Mouse (Mus musculus) cerebellum, adult 11-12 months (tissue): ENCODE results near the gene Vps4b.
"Not testable (repeated sequence)": the region's sequence is repeated elsewhere in the genome, so short reads cannot be mapped to it uniquely, and the experiment has no call there.

Source experiments
- DNase-seq: peaks from one replicate; pipeline ENCODE4 v3.0.0; 2022

Gene Vps4b

GRCm38 (mm10) chr1:106750656-106751055 lies 45.9 kb downstream of the Vps4b start:
- DNase-seq = no peak

- no peak for DNase-seq
These were observed 47.8 kb downstream of the Vps4b start for GRCm38 (mm10) chr1:106748555-106749315.

- DNase-seq = no peak
These were observed 53.5 kb downstream of the Vps4b start for GRCm38 (mm10) chr1:106742980-106743379.

- no peak for DNase-seq
These were observed 55.8 kb downstream of the Vps4b start for GRCm38 (mm10) chr1:106740735-106741134.

- no peak for DNase-seq
These were observed 56.7 kb downstream of the Vps4b start for GRCm38 (mm10) chr1:106739810-106740209.

GRCm38 (mm10) chr1:106738092-106738491 lies 58.4 kb downstream of the Vps4b start:
- no peak for DNase-seq

GRCm38 (mm10) chr1:106736211-106736610 lies 60.3 kb downstream of the Vps4b start:
- DNase-seq = no peak

GRCm38 (mm10) chr1:106735586-106735985 lies 60.9 kb downstream of the Vps4b start:
- DNase-seq = peak; percentile 36

- DNase-seq = no peak
These were observed 74.5 kb downstream of the Vps4b start for GRCm38 (mm10) chr1:106722061-106722460.

- not testable (repeated sequence) for DNase-seq
These were observed 78.8 kb downstream of the Vps4b start for GRCm38 (mm10) chr1:106717736-106718135.

- no peak for DNase-seq
These were observed 79.4 kb downstream of the Vps4b start for GRCm38 (mm10) chr1:106717071-106717601.

GRCm38 (mm10) chr1:106716141-106716540 lies 80.4 kb downstream of the Vps4b start:
- DNase-seq = no peak

GRCm38 (mm10) chr1:106715111-106716083 lies 81.1 kb downstream of the Vps4b start:
- no peak for DNase-seq

- DNase-seq = no peak
These were observed 82.0 kb downstream of the Vps4b start for GRCm38 (mm10) chr1:106714530-106714981.
